31 mouse cellular contexts compared by ENCODE assay signal in the genomic region with DNA sequence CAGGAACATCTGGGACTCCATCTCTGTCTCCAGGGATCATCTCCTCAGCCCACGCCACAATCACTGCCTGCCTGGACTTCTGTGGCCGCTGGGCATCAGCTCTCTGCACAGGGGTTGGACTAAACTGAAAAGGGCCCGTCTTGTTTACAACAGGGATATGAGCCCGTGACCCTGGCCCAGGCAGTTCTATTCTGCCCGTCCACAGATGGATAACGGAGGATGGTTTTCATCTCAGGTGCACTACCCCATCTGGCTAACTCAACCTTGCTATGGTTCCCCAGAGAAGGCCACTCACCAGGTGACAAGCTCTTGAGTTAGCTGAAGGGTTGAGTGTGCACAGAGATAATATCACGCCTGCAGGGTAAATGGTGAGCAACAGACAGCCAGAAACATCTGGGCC.
"Had no signal": no experiment of that assay in that cellular context is flagged by ENCODE, and none has a peak within 500 bp of the region (broad histone marks: within the 10 kb centered on the region; RNA-seq: fewer than 3 reads in every experiment).

No protein-coding gene starts in this region.

- H3K4me3 ChIP-seq: left cerebral cortex, adult 2 months; limb, embryonic 10.5 days; limb, embryonic 12.5 days; limb, embryonic 13.5 days; limb, embryonic 15.5 days; liver, embryonic 12.5 days; liver, embryonic 13.5 days; liver, embryonic 15.5 days; lung, embryonic 15.5 days; midbrain, embryonic 10.5 days; midbrain, embryonic 12.5 days; midbrain, embryonic 13.5 days; myocyte; neural tube, embryonic 12.5 days had no signal

- ATAC-seq: liver, embryonic 12.5 days; liver, postnatal 0 days; lung, postnatal 0 days; midbrain, embryonic 13.5 days; midbrain, embryonic 16.5 days had no signal

- DNase-seq: left cerebral cortex, postnatal 4 days; liver; liver, embryonic 13.5 days; liver, postnatal 0 days; lung, adult 18-20 months; lung, adult 2 months; lung, embryonic 14.5 days; lung, postnatal 10 days; lung, postnatal 14 days; lung, postnatal 36 days; lung, postnatal 4 days; midbrain, embryonic 14.5 days had no signal

- H3K9me3 ChIP-seq: limb, embryonic 10.5 days; limb, embryonic 13.5 days; limb, embryonic 15.5 days; liver, embryonic 12.5 days; liver, embryonic 13.5 days; liver, embryonic 15.5 days; lung, embryonic 15.5 days; midbrain, embryonic 10.5 days; midbrain, embryonic 12.5 days; midbrain, embryonic 13.5 days; neural tube, embryonic 12.5 days had no signal

- H3K36me3 ChIP-seq: limb, embryonic 10.5 days; limb, embryonic 12.5 days; limb, embryonic 13.5 days; limb, embryonic 15.5 days; liver, embryonic 12.5 days; liver, embryonic 13.5 days; liver, embryonic 15.5 days; lung, embryonic 15.5 days; midbrain, embryonic 10.5 days; midbrain, embryonic 12.5 days; midbrain, embryonic 13.5 days; neural tube, embryonic 12.5 days had no signal

- H3K27ac ChIP-seq: left cerebral cortex, adult 2 months; limb, embryonic 10.5 days; limb, embryonic 12.5 days; limb, embryonic 13.5 days; limb, embryonic 15.5 days; liver, embryonic 12.5 days; liver, embryonic 13.5 days; liver, embryonic 14.5 days; liver, embryonic 15.5 days; lung, embryonic 15.5 days; macrophage; midbrain, embryonic 10.5 days; midbrain, embryonic 12.5 days; midbrain, embryonic 13.5 days; neural tube, embryonic 12.5 days had no signal

- H3K9ac ChIP-seq: limb, embryonic 12.5 days; limb, embryonic 13.5 days; limb, embryonic 15.5 days; liver, embryonic 12.5 days; liver, embryonic 13.5 days; liver, embryonic 14.5 days; liver, embryonic 15.5 days; liver, postnatal 0 days; lung, embryonic 14.5 days; lung, embryonic 15.5 days; midbrain, embryonic 12.5 days; midbrain, embryonic 13.5 days; neural tube, embryonic 12.5 days had no signal

- H3K27me3 ChIP-seq: limb, embryonic 12.5 days; limb, embryonic 13.5 days; limb, embryonic 15.5 days; liver, embryonic 13.5 days; liver, embryonic 15.5 days; lung, embryonic 15.5 days; midbrain, embryonic 12.5 days; midbrain, embryonic 13.5 days; neural tube, embryonic 12.5 days had no signal

- H3K4me2 ChIP-seq: limb, embryonic 12.5 days; limb, embryonic 13.5 days; limb, embryonic 15.5 days; liver, embryonic 11.5 days; liver, embryonic 12.5 days; liver, embryonic 13.5 days; liver, embryonic 15.5 days; lung, embryonic 14.5 days; lung, embryonic 15.5 days; midbrain, embryonic 12.5 days; midbrain, embryonic 13.5 days; neural tube, embryonic 12.5 days had no signal

- H3K4me1 ChIP-seq: limb, embryonic 12.5 days; limb, embryonic 13.5 days; limb, embryonic 15.5 days; liver, embryonic 12.5 days; liver, embryonic 13.5 days; liver, embryonic 15.5 days; megakaryocyte, embryonic 14.5 days; midbrain, embryonic 10.5 days; midbrain, embryonic 12.5 days; midbrain, embryonic 13.5 days; neural tube, embryonic 12.5 days had no signal
